Mouse (Mus musculus) hindbrain, embryonic 15.5 days (tissue): ENCODE data around the gene Pbld1. TPM values are rescaled to one million over a fixed set of nuclear protein-coding genes. Genes with fewer than 3 reads are reported as not detected.

Experiments used
- ATAC-seq: fragments of 200-750 bp; cut with Nextera tagmentation; 2 replicates; pipeline ENCODE4 v1.8.0; 2017; ENCODE audit warnings: low read depth, moderate number of reproducible peaks, moderate TSS enrichment; ENCODE audit not compliant: low FRiP score
- H3K27ac ChIP-seq: fragments of 300-500 bp; sonication (generic); replicated peaks from 2 replicates; pipeline ENCODE4 v1.5.1; 2015; ENCODE audit warnings: mild to moderate bottlenecking, inconsistent platforms
- H3K27me3 ChIP-seq: fragments of 300-500 bp; sonication (generic); 2 replicates; pipeline ENCODE4 v1.6.1; 2015; ENCODE audit warnings: control low read depth, inconsistent platforms
- H3K36me3 ChIP-seq: fragments of 300-500 bp; sonication (generic); 2 replicates; pipeline ENCODE4 v1.6.1; 2015; ENCODE audit warnings: control low read depth, inconsistent platforms
- H3K4me1 ChIP-seq: fragments of 300-500 bp; sonication (generic); replicated peaks from 2 replicates; pipeline ENCODE4 v1.6.1; 2015; ENCODE audit warnings: control low read depth, inconsistent platforms
- H3K4me2 ChIP-seq: fragments of 300-500 bp; sonication (generic); 2 replicates; pipeline ENCODE4 v1.6.1; 2015; ENCODE audit warnings: moderate library complexity, mild to moderate bottlenecking, inconsistent platforms
- H3K4me3 ChIP-seq: fragments of 300-500 bp; sonication (generic); 2 replicates; pipeline ENCODE4 v1.5.1; 2015; ENCODE audit warnings: mild to moderate bottlenecking, inconsistent platforms
- H3K9ac ChIP-seq: fragments of 300-500 bp; sonication (generic); 2 replicates; pipeline ENCODE4 v1.6.1; 2015; ENCODE audit warnings: inconsistent platforms
- H3K9me3 ChIP-seq: fragments of 300-500 bp; sonication (generic); 2 replicates; pipeline ENCODE4 v1.6.1; 2016; ENCODE audit warnings: control low read depth, inconsistent platforms
- WGBS: fragments of 180-500 bp; shearing (Covaris S2); methylation state at CpG from one replicate; pipeline ENCODE4 v1.1.7; 2015; 5-methylcytosine and 5-hydroxymethylcytosine counted together
- polyA plus RNA-seq: library from polyadenylated mRNA; unstranded; fragments of >200 nt; fragmentation: Nextera tagmentation; extraction: Ambion mirVana; gene quantifications from 2 replicates; pipeline ENCODE4 v1.2.1, GENCODE M21; 2015

Gene Pbld1
- polyA plus RNA-seq, 1 experiment from 2014 or later: 0.91 TPM

DNA sequence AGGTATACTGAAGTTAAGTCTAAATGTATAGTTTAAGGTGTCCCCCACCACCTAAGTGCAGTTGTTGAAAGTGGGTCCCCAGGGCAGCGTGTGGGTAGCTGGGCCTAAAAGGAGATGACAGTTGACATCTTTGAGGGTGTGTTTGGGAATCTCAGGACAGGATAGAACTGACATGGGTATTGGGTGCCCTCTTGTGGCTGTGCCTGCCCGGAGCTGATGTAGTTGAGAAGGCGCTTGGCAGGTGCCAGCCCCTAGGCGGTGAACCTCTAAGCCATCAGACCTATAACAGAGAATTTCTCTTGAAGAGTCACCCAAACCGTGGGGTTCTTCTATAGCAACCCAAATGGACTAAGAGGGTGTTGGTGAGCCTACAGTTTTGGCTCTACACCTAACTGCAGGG lies 6.0 kb downstream of the Pbld1 start:
- no peak overlapping the region for H3K4me3 ChIP-seq
- ATAC-seq: peak; percentile 86
- no peaks in the 10 kb centered on the region for H3K36me3 ChIP-seq
- H3K9me3 ChIP-seq: no peaks in the 10 kb centered on the region
- WGBS: 8% methylated on average over 5 of the region's 5 CpGs
- no peak overlapping the region for H3K4me2 ChIP-seq
- H3K27me3 ChIP-seq: no peaks in the 10 kb centered on the region
- no peak overlapping the region for H3K9ac ChIP-seq
- no peak overlapping the region for H3K27ac ChIP-seq
- no peaks in the 10 kb centered on the region for H3K4me1 ChIP-seq

DNA sequence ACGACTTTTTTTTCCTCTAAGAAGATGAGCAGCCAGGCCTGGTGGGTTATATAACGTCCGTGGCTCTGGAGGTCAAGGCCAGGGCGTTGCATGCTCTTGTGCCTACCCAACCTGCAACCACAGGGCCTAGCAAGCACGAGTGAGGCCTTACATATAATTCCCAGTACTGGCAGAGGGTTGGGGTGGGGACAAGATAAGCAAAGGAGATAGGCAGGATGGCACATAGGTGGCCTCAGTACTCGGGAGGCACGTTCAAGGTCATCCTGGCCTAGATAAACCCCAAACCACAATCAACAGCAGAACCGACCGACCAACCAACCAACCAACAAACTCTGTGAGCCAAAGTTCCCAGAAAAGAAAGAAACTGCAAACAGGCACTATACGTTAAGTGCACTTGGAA lies 26.3 kb downstream of the Pbld1 start:
- H3K36me3 ChIP-seq: no peaks in the 10 kb centered on the region
- H3K4me3 ChIP-seq: no peak overlapping the region
- ATAC-seq: no peak
- no peak overlapping the region for H3K4me2 ChIP-seq
- H3K27me3 ChIP-seq: peaks cover 3% of the 10 kb centered on the region; the same call in 1 of the 2 replicates
- no peak overlapping the region for H3K9ac ChIP-seq
- 85% methylated on average over 10 of the region's 10 CpGs for WGBS
- no peaks in the 10 kb centered on the region for H3K9me3 ChIP-seq
- no peak overlapping the region for H3K27ac ChIP-seq
- H3K4me1 ChIP-seq: peaks cover 15% of the 10 kb centered on the region

DNA sequence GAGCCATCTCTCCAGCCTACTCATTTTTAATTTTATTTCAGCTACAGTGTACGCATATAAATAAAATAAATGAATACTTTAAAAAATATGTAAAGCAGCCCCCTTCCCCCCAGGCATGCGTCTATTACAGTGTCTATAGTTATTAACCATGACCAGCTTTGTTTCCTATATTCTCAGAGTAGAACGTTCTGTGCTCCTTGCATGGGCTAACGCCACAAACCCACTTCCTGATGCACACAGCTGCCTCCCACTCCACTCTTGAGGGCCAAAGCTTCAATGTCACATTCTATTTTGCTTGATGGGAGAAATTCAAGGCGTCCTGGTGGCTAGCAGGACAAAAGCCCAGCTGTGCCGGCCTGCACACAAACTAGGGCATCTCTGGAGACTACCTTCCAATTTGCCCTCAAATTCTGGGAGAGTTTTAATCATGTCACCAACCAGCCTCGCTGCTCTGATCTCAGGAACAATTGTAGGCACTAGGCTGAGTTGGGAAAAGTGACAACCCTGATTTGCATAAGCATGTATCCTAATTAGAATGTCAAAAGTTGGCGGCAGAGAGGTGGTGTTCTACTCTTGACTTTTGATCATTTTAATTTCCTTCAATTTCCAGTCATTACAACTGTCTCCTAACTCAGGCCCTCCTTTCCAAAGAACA lies 29.3 kb downstream of the Pbld1 start:
- Histone ChIP-seq H3K4me3 (peak overlapping the region; percentile 27), H3K36me3 (no peaks in the 10 kb centered on the region), H3K27me3 (peaks cover 3% of the 10 kb centered on the region; the same call in 1 of the 2 replicates), H3K27ac (no peak overlapping the region), H3K4me1 (peaks cover 15% of the 10 kb centered on the region), H3K9me3 (no peaks in the 10 kb centered on the region), H3K4me2 (peak overlapping the region; percentile 51), H3K9ac (no peak overlapping the region)
- no peak for ATAC-seq
- WGBS: 20% methylated on average over 8 of the region's 8 CpGs

DNA sequence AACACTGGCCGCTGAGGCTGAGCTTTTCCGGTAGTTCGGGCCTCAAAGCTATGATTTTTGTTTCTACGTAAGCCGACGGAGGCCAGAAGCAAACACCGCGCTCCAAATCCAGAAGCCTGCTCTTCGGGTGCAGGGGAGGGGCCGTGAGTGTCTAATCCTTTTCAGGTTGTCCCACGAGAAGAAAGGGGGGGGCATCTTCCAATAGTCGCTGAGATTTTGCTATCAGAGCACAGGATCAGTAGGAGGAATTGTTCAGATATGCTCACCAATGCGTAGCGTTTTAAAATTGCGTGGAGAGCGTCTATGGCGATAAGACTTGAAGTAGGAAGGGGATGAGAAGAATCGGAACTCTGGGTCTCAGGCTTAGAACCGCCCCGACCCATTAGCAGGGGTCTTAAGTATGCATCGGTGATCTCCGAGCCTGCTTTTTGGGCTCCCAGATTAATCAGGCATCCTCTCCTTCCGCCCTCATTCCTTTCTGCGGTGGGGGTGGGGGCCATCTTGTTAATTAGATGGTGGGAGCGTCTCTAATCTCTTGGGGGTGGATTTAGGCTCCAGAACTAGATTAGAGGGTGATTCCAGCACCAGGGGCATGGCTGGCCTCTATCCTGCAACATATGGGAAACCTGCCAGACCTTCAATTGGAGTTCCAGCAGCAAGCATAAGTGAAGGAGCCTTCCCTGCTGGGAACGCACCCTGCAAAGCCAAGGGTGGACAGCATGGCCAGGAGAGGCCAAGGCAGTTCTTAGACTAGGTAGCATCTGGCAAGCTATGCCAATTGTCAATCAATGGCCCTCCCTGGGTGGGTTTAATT lies 30.0 kb downstream of the Pbld1 start:
- Histone ChIP-seq H3K27ac (no peak overlapping the region), H3K9ac (0 out of 2 replicates have a peak overlapping the region, but pooled peaks have one; percentile 4), H3K4me2 (peak overlapping the region; percentile 51), H3K36me3 (no peaks in the 10 kb centered on the region), H3K27me3 (peaks cover 3% of the 10 kb centered on the region; the same call in 1 of the 2 replicates), H3K4me1 (peaks cover 15% of the 10 kb centered on the region), H3K9me3 (no peaks in the 10 kb centered on the region), H3K4me3 (peak overlapping the region; percentile 27)
- peak; percentile 49; the same call in 1 of the 2 replicates for ATAC-seq
- WGBS: 3% methylated on average over 26 of the region's 26 CpGs

DNA sequence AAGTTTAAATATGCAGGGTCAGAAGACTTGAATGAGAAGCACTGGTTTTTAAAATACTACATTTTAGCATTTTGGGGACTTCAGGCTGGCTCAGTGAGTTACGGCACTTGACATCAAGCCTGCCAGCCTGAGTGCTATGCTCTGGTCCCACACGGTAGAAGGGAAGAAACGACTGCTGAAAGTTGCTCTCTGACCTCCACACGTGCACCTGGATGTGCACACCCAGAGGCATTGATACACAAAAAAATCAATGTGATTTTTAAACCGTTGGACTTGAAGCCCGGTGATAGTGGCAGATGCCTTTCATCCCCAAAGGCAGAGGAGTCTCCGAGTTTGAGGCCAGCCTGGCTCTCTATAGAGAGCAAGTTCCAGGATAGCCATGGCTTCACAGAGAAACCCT lies 32.0 kb downstream of the Pbld1 start:
- WGBS: 77% methylated on average over 7 of the region's 7 CpGs
- ATAC-seq: no peak

DNA sequence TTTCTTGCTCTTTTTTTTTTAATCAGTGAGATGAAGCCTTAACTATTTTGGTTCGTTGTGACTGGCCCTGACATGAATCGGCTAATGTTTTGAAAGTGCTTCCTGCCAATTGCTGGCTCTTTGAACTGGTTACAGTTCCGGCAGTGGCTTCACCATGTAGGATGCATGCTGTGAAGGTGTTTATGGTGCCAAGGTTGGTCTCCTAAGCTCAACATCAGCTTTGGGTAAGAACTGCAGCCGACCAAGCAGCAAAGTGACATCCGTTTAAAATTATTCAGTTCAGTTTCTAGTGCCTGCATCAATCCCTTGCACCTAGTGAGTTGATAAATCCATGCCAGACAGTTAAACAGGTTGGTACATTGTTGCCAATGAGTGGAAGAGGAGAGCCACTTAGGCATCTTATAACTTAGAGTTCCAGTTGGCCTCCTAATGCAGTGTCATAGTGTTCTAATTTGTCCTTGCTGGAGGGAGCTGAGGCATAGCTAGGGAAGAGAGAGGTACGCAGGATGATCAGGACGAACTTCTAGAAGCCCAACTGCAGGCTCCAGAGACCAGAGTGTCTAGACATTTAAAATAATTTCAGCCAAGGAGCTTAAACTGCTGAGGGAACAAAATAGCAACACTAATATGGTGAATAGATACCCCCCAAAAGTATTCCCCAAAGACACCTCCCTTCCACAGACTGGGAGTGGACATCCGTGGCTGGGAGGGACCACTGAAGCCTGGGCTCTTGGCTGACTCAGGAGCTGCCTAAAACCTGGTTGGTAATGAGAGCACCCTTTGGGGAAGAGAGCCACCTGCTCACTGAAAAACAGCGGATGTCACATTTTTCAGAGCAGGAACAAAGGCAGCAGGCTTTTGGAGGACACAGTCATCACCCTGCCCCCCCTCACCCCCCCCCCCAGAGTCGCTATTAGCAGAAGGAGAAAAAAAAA lies 32.9 kb downstream of the Pbld1 start:
- H3K9me3 ChIP-seq: no peaks in the 10 kb centered on the region
- H3K27me3 ChIP-seq: peaks cover 6% of the 10 kb centered on the region; the same call in 1 of the 2 replicates
- H3K36me3 ChIP-seq: no peaks in the 10 kb centered on the region
- no peak for ATAC-seq
- H3K9ac ChIP-seq: no peak overlapping the region
- no peak overlapping the region for H3K4me2 ChIP-seq
- H3K27ac ChIP-seq: no peak overlapping the region
- peaks cover 15% of the 10 kb centered on the region for H3K4me1 ChIP-seq
- 66% methylated on average over 10 of the region's 10 CpGs for WGBS
- H3K4me3 ChIP-seq: no peak overlapping the region

More for the DNA sequence above, 32.0 kb downstream of the Pbld1 start:
- no peak overlapping the region for H3K4me3 ChIP-seq
- H3K4me2 ChIP-seq: no peak overlapping the region
- H3K4me1 ChIP-seq: peaks cover 15% of the 10 kb centered on the region
- H3K36me3 ChIP-seq: no peaks in the 10 kb centered on the region
- H3K9me3 ChIP-seq: no peaks in the 10 kb centered on the region
- no peak overlapping the region for H3K9ac ChIP-seq
- peaks cover 5% of the 10 kb centered on the region; the same call in 1 of the 2 replicates for H3K27me3 ChIP-seq
- H3K27ac ChIP-seq: no peak overlapping the region

DNA sequence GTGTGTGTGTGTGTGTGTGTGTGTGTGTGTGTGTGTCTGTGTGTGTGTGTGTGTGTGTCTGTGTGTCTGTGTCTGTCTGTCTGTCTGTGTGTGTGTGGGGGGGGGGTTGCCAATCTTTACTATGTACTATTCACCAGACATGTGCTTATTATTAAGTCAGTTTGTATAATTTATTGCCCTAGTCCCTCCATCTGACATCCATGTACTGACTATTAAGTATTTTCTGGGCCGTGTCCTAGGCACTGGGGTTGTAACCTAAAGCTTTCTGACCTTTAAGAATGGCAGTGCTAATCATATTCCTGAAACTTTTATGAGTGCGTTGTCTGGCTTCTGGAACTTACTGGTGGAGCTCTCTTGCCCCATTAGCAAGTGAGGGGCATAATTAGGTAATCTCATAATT lies 36.8 kb downstream of the Pbld1 start:
- no peaks in the 10 kb centered on the region for H3K36me3 ChIP-seq
- H3K27ac ChIP-seq: no peak overlapping the region
- no peak overlapping the region for H3K4me2 ChIP-seq
- peaks cover 14% of the 10 kb centered on the region; the same call in 1 of the 2 replicates for H3K4me1 ChIP-seq
- no peak overlapping the region for H3K4me3 ChIP-seq
- no peaks in the 10 kb centered on the region for H3K9me3 ChIP-seq
- ATAC-seq: no peak
- no peak overlapping the region for H3K9ac ChIP-seq
- WGBS: 73% methylated on average over 2 of the region's 2 CpGs
- peaks cover 5% of the 10 kb centered on the region for H3K27me3 ChIP-seq

DNA sequence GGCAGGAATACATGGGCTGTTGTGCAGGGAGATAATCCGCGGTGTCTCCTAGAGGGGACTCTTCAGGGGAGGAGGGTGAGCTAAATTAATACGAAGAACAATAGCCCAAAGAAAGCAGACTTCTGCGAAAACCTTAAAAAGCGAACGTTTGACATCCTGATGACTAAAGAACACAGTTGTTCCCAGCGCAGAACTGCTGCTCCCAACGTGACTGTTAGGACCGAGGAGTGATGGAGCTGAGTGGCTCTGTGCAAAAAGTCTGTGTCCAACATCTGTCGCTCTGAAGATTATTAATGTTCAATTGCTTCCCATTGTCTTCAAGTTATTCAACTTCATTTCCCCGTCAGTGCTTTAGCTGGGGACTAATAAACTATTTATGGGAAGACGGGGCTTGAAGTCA lies 38.2 kb downstream of the Pbld1 start:
- peaks cover 14% of the 10 kb centered on the region; the same call in 1 of the 2 replicates for H3K4me1 ChIP-seq
- no peaks in the 10 kb centered on the region for H3K36me3 ChIP-seq
- H3K27ac ChIP-seq: no peak overlapping the region
- 53% methylated on average over 12 of the region's 12 CpGs for WGBS
- H3K9me3 ChIP-seq: no peaks in the 10 kb centered on the region
- no peak overlapping the region for H3K4me2 ChIP-seq
- H3K4me3 ChIP-seq: no peak overlapping the region
- peaks cover 9% of the 10 kb centered on the region for H3K27me3 ChIP-seq
- ATAC-seq: no peak
- H3K9ac ChIP-seq: no peak overlapping the region

DNA sequence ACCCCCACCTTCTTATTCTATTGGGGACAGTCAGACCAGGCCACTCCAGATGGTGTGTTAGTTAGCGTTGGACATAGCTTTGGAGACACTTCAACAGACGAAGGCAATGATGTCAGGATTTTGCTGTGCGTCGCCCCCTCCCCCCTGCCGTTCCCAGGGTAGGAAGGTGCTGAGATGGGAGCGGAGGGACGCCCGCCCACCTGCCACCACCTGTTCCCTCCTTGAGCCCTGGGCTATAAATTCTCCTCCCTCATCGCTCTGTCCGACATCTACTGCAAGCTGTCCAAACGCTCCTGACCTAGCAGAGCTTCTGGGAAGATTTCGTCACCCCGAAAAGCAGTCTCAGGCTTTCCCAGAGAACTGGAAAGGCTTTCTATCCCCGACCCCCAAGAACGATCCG lies 39.6 kb downstream of the Pbld1 start, which contains the start of gene Atoh7:
Gene Atoh7, plus strand, starts transcription at position 131 of the 400 bp plus-strand sequence.
- H3K4me2 ChIP-seq: peak within 1 kb of the TSS; percentile 85
- H3K4me3 ChIP-seq: peak within 1 kb of the TSS; percentile 58
- no peaks in the 10 kb centered on the region for H3K36me3 ChIP-seq
- H3K4me1 ChIP-seq: peaks cover 14% of the 10 kb centered on the region; the same call in 1 of the 2 replicates
- H3K9ac ChIP-seq: peak within 1 kb of the TSS; percentile 63
- ATAC-seq: peak; percentile 21; the same call in 1 of the 2 replicates
- H3K27ac ChIP-seq: peak within 1 kb of the TSS; percentile 67
- no peaks in the 10 kb centered on the region for H3K9me3 ChIP-seq
- H3K27me3 ChIP-seq: peaks cover 9% of the 10 kb centered on the region
- WGBS: 6% methylated on average over 16 of the region's 16 CpGs

DNA sequence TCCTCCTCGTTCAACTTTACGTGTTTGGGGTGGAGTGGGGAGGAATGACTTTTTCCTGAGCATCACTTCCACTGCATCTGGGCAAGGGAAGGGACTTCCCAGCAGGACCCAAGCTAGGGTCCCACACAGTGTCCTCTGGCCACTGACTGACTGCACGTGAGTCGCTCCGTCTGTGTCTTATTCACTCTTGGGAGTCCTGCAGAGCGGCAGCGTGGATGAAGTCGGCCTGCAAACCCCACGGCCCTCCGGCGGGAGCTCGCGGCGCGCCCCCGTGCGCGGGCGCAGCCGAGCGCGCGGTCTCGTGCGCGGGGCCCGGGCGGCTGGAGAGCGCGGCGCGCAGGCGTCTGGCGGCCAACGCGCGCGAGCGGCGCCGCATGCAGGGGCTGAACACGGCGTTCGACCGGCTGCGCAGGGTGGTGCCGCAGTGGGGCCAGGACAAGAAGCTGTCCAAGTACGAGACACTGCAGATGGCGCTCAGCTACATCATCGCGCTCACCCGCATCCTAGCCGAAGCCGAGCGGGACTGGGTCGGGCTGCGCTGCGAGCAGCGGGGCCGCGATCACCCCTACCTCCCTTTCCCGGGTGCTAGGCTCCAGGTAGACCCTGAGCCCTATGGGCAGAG lies 40.1 kb downstream of the Pbld1 start:
- Histone ChIP-seq H3K4me1 (peaks cover 14% of the 10 kb centered on the region; the same call in 1 of the 2 replicates), H3K4me2 (peak overlapping the region; percentile 85), H3K36me3 (no peaks in the 10 kb centered on the region), H3K4me3 (peak overlapping the region; percentile 58), H3K27ac (peak overlapping the region; percentile 67), H3K9ac (peak overlapping the region; percentile 63), H3K27me3 (peaks cover 9% of the 10 kb centered on the region), H3K9me3 (no peaks in the 10 kb centered on the region)
- WGBS: under 1% methylated on average over 52 of the region's 62 CpGs
- peak; percentile 96 for ATAC-seq

DNA sequence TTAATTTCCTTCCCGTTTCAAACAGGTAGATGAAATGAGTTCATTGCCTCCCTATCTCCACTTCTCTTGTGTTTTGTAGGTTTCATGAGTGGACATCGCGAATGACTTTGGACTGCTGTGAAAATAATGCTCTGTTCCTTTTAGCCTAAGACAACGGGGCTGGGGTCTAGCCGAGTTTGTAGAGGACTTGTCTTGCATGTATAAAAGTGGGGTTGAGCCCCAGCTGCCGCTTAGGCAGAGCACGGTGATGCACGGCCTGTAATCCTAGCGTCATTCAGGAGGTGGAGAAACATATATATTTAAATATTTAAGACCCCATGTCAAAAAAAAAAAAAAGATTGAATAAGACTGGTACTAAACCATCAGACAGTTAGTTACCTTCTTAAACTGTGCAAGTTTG lies 40.7 kb downstream of the Pbld1 start:
- Histone ChIP-seq H3K9ac (peak overlapping the region; percentile 63), H3K9me3 (no peaks in the 10 kb centered on the region), H3K27ac (peak overlapping the region; percentile 67), H3K36me3 (no peaks in the 10 kb centered on the region), H3K4me2 (peak overlapping the region; percentile 85), H3K4me1 (peaks cover 14% of the 10 kb centered on the region; the same call in 1 of the 2 replicates), H3K27me3 (peaks cover 9% of the 10 kb centered on the region), H3K4me3 (peak overlapping the region; percentile 58)
- ATAC-seq: no peak
- 8% methylated on average over 9 of the region's 9 CpGs for WGBS
